Mouse (Mus musculus): Measurements from ENCODE around the gene Ptges2. TPM values are rescaled to one million over a fixed set of nuclear protein-coding genes. Genes with fewer than 3 reads are reported as not detected.
A peak's percentile ranks its signal among the peaks of the same experiment; 100 is the strongest.

Ptges2 gene
- polyA plus RNA-seq, 2 experiments from 2014 or later, result 0.34 to 0.50 TPM

GRCm38 (mm10) chr2:32416556-32416955 is 20.9 kb downstream of the Ptges2 start:
- ATAC-seq, result no peak

GRCm38 (mm10) chr2:32417486-32417885 is 21.8 kb downstream of the Ptges2 start:
- ATAC-seq, result no peak

- no peak for ATAC-seq
Measured at GRCm38 (mm10) chr2:32418430-32419151, 22.9 kb downstream of the Ptges2 start.

GRCm38 (mm10) chr2:32419359-32419758 is 23.7 kb downstream of the Ptges2 start:
- ATAC-seq, result no peak

- ATAC-seq, result no peak
Measured at GRCm38 (mm10) chr2:32420066-32420608, 24.4 kb downstream of the Ptges2 start.

- ATAC-seq, result no peak
Measured at GRCm38 (mm10) chr2:32420647-32421046, 25.0 kb downstream of the Ptges2 start.

- no peak for ATAC-seq
Measured at GRCm38 (mm10) chr2:32421851-32422251, 26.2 kb downstream of the Ptges2 start.

GRCm38 (mm10) chr2:32423481-32424331 is 28.0 kb downstream of the Ptges2 start:
- peak; percentile 76 for ATAC-seq

GRCm38 (mm10) chr2:32424796-32425195 is 29.1 kb downstream of the Ptges2 start:
- no peak for ATAC-seq

- no peak for ATAC-seq
Measured at GRCm38 (mm10) chr2:32425568-32425967, 29.9 kb downstream of the Ptges2 start.

- ATAC-seq, result no peak
Measured at GRCm38 (mm10) chr2:32426141-32426540, 30.4 kb downstream of the Ptges2 start.

- no peak for ATAC-seq
Measured at GRCm38 (mm10) chr2:32427720-32428119, 32.0 kb downstream of the Ptges2 start.

- ATAC-seq, result peak; percentile 53
Measured at GRCm38 (mm10) chr2:32428262-32428722, 32.6 kb downstream of the Ptges2 start.

- no peak for ATAC-seq
Measured at GRCm38 (mm10) chr2:32429215-32429891, 33.7 kb downstream of the Ptges2 start.

GRCm38 (mm10) chr2:32430701-32431676 is 35.3 kb downstream of the Ptges2 start:
- no peak for ATAC-seq

GRCm38 (mm10) chr2:32436686-32437372 is 41.1 kb downstream of the Ptges2 start:
- ATAC-seq, result no peak

GRCm38 (mm10) chr2:32437612-32438166 is 42.0 kb downstream of the Ptges2 start:
- no peak for ATAC-seq

GRCm38 (mm10) chr2:32438733-32439132 is 43.0 kb downstream of the Ptges2 start:
- no peak for ATAC-seq

- no peak for ATAC-seq
Measured at GRCm38 (mm10) chr2:32439177-32439576, 43.5 kb downstream of the Ptges2 start.

- no peak for ATAC-seq
Measured at GRCm38 (mm10) chr2:32440164-32440563, 44.5 kb downstream of the Ptges2 start.

GRCm38 (mm10) chr2:32440632-32441031 is 44.9 kb downstream of the Ptges2 start:
- no peak for ATAC-seq

Data from CD4-positive, CD25-positive, alpha-beta regulatory T cell, adult 4 months (primary cell).